Mouse (Mus musculus) cerebellum, adult 8-10 months (tissue): ENCODE data around the gene Gkn2.

Experiments used
- DNase-seq: peaks from one replicate; pipeline ENCODE4 v3.0.0; 2022

Gkn2 gene

DNA sequence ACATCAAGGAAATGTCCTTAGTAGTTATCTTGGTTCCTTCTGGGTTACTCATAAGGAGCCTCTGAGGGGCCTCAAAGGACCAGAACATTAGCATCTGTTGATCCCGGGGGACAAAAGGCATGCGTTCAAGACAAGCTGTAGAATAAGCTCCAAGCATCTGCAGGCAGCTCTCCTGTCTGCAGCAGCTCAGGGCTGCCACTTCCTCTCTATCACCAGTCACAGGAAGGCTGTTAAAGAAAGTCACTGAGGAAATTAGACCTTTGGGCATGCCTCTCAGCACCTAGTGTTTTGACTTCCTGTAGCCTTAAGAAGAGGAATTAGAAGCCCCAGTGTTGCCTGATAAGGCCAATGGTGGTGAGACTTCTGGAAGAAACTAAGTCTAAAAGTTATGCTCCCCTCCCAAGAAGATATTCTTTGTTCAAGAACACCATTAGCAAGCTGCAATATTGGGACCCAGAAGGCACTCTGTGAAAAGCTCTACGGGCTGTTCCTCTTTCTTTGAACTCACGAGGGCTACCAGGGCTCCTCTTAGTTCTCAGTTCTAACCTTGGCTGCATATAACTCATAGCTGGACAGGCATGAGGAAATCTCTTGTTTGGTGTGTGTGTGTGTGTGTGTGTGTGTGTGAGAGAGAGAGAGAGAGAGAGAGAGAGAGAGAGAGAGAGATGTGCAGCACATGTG, 26.9 kb downstream of the Gkn2 start:
- no peak for DNase-seq

- no peak for DNase-seq
Measured at GRCm38 (mm10) chr6:87401456-87401855, 28.3 kb downstream of the Gkn2 start.

DNA sequence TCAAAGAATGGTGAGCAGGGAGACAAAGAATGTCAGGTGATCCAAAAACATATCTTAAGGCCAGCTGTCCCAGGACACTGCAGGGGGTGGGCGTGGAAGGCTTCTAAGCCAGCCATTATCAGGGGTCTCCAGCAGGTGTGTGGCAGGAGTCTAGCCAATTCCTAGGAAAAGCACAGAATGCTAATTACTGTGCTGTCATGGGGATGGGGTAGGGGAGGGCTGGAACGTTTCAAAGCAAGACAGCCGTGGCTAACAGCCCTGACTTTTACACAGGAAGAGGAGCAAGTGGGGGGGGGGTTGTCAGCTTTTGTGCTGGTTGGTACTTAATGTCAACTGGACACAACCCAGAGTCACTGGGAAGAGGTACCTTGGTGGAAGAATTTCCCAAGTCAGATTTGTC, 38.9 kb downstream of the Gkn2 start:
- DNase-seq: no peak

GRCm38 (mm10) chr6:87422304-87422703, 49.1 kb downstream of the Gkn2 start:
- DNase-seq: no peak

DNA sequence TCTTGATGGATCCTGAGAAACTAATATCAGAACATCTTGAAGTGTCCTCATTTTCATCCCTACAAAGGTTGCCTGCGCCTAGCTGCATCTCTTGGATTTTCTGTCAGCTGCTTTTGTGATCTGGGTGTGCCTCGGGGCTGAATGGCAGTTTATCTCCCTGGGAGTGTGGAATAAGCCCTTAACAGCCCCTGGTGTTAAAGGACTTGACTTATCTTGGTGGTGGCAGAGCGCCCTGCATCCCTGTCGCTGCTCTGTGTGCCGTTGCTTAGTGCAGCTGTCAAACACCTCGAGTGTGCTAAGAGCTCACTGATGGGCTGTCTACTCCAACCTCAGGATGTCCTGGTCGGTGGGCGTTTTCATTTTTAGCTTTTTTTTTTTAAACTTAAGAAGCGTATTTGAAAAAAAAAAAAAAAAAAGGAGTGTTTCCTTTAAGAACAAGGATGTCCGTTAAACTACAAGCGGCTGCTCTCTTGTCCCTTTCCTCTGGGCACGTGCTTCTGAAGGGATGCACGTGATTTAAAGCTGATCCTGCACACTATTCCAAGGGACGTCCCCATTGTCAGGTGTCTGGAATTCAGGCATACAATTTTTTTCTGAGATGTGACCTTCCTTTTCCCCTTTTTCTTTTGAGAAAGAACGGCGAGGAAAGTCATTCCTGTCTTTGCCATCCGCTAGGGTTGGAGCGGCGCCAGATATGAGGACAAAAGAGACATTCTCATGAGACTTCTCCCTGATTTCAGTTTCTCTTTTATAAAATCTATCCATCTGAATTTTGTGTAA, 51.1 kb downstream of the Gkn2 start:
- no peak for DNase-seq

DNA sequence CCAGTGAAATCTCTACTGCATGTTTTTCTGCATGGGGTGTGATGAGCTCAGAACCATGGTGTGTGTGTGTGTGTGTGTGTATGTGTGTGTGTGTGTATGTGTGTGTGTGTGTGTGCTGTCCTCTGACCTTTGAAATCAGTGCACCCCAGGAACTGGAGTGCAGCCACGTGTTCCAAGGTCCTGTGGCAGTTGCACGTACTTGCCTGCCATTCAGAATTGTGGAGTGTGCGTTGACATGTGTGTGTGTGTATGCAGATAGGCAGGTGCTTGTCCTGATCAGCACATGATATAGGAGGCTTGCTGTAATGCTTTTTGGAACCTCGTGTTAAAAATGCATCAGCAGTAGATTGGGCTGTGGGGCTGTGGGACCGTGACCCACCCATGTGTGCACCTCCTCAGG, 53.8 kb downstream of the Gkn2 start:
- no peak for DNase-seq

- no peak for DNase-seq
Measured at GRCm38 (mm10) chr6:87427616-87428015, 54.5 kb downstream of the Gkn2 start.

GRCm38 (mm10) chr6:87428487-87429044, 55.4 kb downstream of the Gkn2 start, which contains the start of gene Bmp10:
Bmp10 (plus strand) TSS chr6:87428994.
- no peak for DNase-seq
